In genomic region chr1:74034211-74034610, GRCm38 (mm10) we compare ENCODE assay signal across 19 mouse cellular contexts.
DNase-seq lines count a peak whose midpoint lies in the region; ATAC-seq and TF ChIP-seq lines count a peak whose summit lies in the region.
"Had no signal": no experiment of that assay in that cellular context is flagged by ENCODE, and none has a peak within 500 bp of the region (broad histone marks: within the 10 kb centered on the region; RNA-seq: fewer than 3 reads in every experiment).

No protein-coding gene starts in this region.

- peaks cover 27% of the 10 kb centered on the region for H3K36me3 ChIP-seq in heart, adult 2 months (ENCODE audit: control insufficient read depth, insufficient read depth, low read length)
- no peaks in the 10 kb centered on the region; the same call in 1 of the 2 replicates for H3K36me3 ChIP-seq in kidney, adult 2 months (ENCODE audit: control insufficient read depth, insufficient read depth, low read length)
- no peaks in the 10 kb centered on the region for H3K36me3 ChIP-seq in lung, embryonic 16.5 days (ENCODE audit: control insufficient read depth, insufficient read depth, low read length)
- no peaks in the 10 kb centered on the region for H3K36me3 ChIP-seq in small intestine, adult 2 months (ENCODE audit: control insufficient read depth, insufficient read depth, low read length)
- H3K36me3 ChIP-seq: hindbrain, embryonic 12.5 days; intestine, embryonic 15.5 days; limb, embryonic 12.5 days; stomach, embryonic 15.5 days had no signal

- DNase-seq in heart, adult 2 months: peak; percentile 24 to 48
- no peak for DNase-seq in heart, postnatal 10 days
- peak; percentile 48 for DNase-seq in kidney, adult 2 months
- no peak for DNase-seq in kidney, adult 11 months
- DNase-seq in lung, adult 18-20 months: no peak
- DNase-seq in natural killer cell, adult 2 months (ENCODE audit: low spot score in 2 of 2): no peak
- DNase-seq: cerebellum, adult 9-10 months; gastrocnemius, postnatal 14 days; layer of hippocampus, postnatal 36 days; liver, postnatal 0 days; midbrain, embryonic 14.5 days; thymus, postnatal 25 days had no signal

- no peak for TF ChIP-seq EP300 in heart, adult 2 months (IDR thresholded peaks at IDR 0.05; ENCODE audit: insufficient read depth, low read depth, low read length)

- intact Hi-C loops in heart, adult 2 months (cut with DNase I): no loop called here
- intact Hi-C loops in heart, postnatal 10 days (cut with DNase I): no loop called here

- no peaks in the 10 kb centered on the region for H3K27me3 ChIP-seq in heart, adult 2 months (ENCODE audit: control insufficient read depth, insufficient read depth, low read length)
- H3K27me3 ChIP-seq in kidney, adult 2 months (replicated peaks; ENCODE audit: control insufficient read depth, insufficient read depth, low read length): no peaks in the 10 kb centered on the region
- no peaks in the 10 kb centered on the region for H3K27me3 ChIP-seq in lung, embryonic 16.5 days (ENCODE audit: control insufficient read depth, insufficient read depth, low read depth, low read length)
- H3K27me3 ChIP-seq in small intestine, adult 2 months (ENCODE audit: control insufficient read depth, insufficient read depth, low read length): peaks cover 3% of the 10 kb centered on the region; the same call in 1 of the 2 replicates
- H3K27me3 ChIP-seq: intestine, embryonic 15.5 days; limb, embryonic 12.5 days; stomach, embryonic 15.5 days had no signal

- H3K27ac ChIP-seq in heart, adult 2 months: peak overlapping the region; percentile 96
- peak overlapping the region; percentile 96 for H3K27ac ChIP-seq in kidney, adult 2 months (ENCODE audit: insufficient read depth, low read depth, low read length)
- no peak overlapping the region for H3K27ac ChIP-seq in lung, embryonic 16.5 days (ENCODE audit: low read length)
- H3K27ac ChIP-seq in small intestine, adult 2 months (ENCODE audit: insufficient read depth, low read depth, low read length): peak overlapping the region; percentile 53
- H3K27ac ChIP-seq: hindbrain, embryonic 12.5 days; intestine, embryonic 15.5 days; stomach, embryonic 15.5 days had no signal

- H3K9ac ChIP-seq in heart, adult 2 months (ENCODE audit: low read depth, low read length): peak overlapping the region; percentile 90
- H3K9ac ChIP-seq in lung, embryonic 16.5 days (ENCODE audit: low read length): peak overlapping the region; percentile 21; the same call in 1 of the 2 replicates
- H3K9ac ChIP-seq: hindbrain, embryonic 12.5 days; intestine, embryonic 15.5 days; limb, embryonic 12.5 days; liver, postnatal 0 days; stomach, embryonic 15.5 days had no signal

- peaks cover 54% of the 10 kb centered on the region for H3K4me1 ChIP-seq in heart, adult 2 months (ENCODE audit: control insufficient read depth, insufficient read depth, low read length)
- H3K4me1 ChIP-seq in kidney, adult 2 months (ENCODE audit: control insufficient read depth, insufficient read depth, low read length): peaks cover 52% of the 10 kb centered on the region
- peaks cover 77% of the 10 kb centered on the region for H3K4me1 ChIP-seq in lung, embryonic 16.5 days (replicated peaks; ENCODE audit: control insufficient read depth, insufficient read depth, low read length)
- no peaks in the 10 kb centered on the region; the same call in 1 of the 2 replicates for H3K4me1 ChIP-seq in small intestine, adult 2 months (ENCODE audit: control insufficient read depth, insufficient read depth, insufficient read length, low read length)

- H3K4me3 ChIP-seq in heart, adult 2 months: peak overlapping the region; percentile 79
- H3K4me3 ChIP-seq in kidney, adult 2 months (ENCODE audit: insufficient read depth, low read depth, low read length): peak overlapping the region; percentile 87
- H3K4me3 ChIP-seq in lung, embryonic 16.5 days (ENCODE audit: low read length): peak overlapping the region; percentile 67; the same call in 1 of the 2 replicates
- H3K4me3 ChIP-seq in small intestine, adult 2 months (ENCODE audit: low read depth, low read length): 0 out of 2 replicates have a peak overlapping the region, but pooled peaks have one; percentile 12
- H3K4me3 ChIP-seq: hindbrain, embryonic 12.5 days; intestine, embryonic 15.5 days; limb, embryonic 12.5 days; stomach, embryonic 15.5 days had no signal

- TF ChIP-seq POLR2A in heart, adult 2 months (IDR thresholded peaks at IDR 0.05; ENCODE audit: insufficient read depth, low read depth, low read length): no peak
- no peak for TF ChIP-seq POLR2A in kidney, adult 2 months (IDR thresholded peaks at IDR 0.05; ENCODE audit: low read depth, low read length)
- TF ChIP-seq POLR2A in small intestine, adult 2 months (IDR thresholded peaks at IDR 0.05; ENCODE audit: low read depth, low read length): no peak

- no peaks in the 10 kb centered on the region for H3K9me3 ChIP-seq in lung, embryonic 16.5 days (ENCODE audit: control insufficient read depth, low read length)
- H3K9me3 ChIP-seq: hindbrain, embryonic 12.5 days; intestine, embryonic 15.5 days; limb, embryonic 12.5 days; stomach, embryonic 15.5 days had no signal

- H3K79me2 ChIP-seq in heart, adult 2 months (replicated peaks; ENCODE audit: control insufficient read depth, insufficient read depth, low read length): peaks cover 8% of the 10 kb centered on the region

- peak overlapping the region; percentile 72 for H3K4me2 ChIP-seq in lung, embryonic 16.5 days (ENCODE audit: low read depth, low read length)
- H3K4me2 ChIP-seq: hindbrain, embryonic 12.5 days; limb, embryonic 12.5 days had no signal

- TF ChIP-seq CTCF in heart, adult 2 months (IDR thresholded peaks at IDR 0.05): no peak
- no peak for TF ChIP-seq CTCF in kidney, adult 2 months (conservative IDR thresholded peaks at IDR 0.05; ENCODE audit: insufficient read depth, insufficient read length, low read depth, low read length)
- TF ChIP-seq CTCF in small intestine, adult 2 months (IDR thresholded peaks at IDR 0.05; ENCODE audit: extremely low read depth, insufficient read length, insufficient replicate concordance, low read depth, low read length): no peak

- ATAC-seq in lung, embryonic 16.5 days (ENCODE audit: low read depth): no peak
- ATAC-seq: forebrain, embryonic 16.5 days; intestine, embryonic 15.5 days had no signal

Comparison
In these comparisons a context has a peak if more than half of its experiments do, and no peak if none do; other contexts are left out.
1. DNase-seq: peak in heart, adult 2 months (2 of 2) and kidney, adult 2 months (single experiment); none in heart, postnatal 10 days (0 of 2), kidney, adult 11 months (single experiment), lung, adult 18-20 months (0 of 2) and natural killer cell, adult 2 months (0 of 2).
2. H3K4me3 ChIP-seq: peak in every context shown above with its lines; median percentile 87 in kidney, adult 2 months; 79 in heart, adult 2 months; 67 in lung, embryonic 16.5 days; 12 in small intestine, adult 2 months.